Mouse (Mus musculus): ENCODE measurements around the gene H6pd.

The H6pd gene

GRCm38 (mm10) chr4:150023518-150023917 lies 14.7 kb upstream of the H6pd start:
- in situ Hi-C loops (cut with MboI, MseI): no loop called here

GRCm38 (mm10) chr4:150019741-150020380 lies 11.0 kb upstream of the H6pd start:
- in situ Hi-C loops (cut with MboI, MseI): no loop called here

GRCm38 (mm10) chr4:150015436-150015835 lies 6.6 kb upstream of the H6pd start:
- in situ Hi-C loops (cut with MboI, MseI): no loop called here

DNA sequence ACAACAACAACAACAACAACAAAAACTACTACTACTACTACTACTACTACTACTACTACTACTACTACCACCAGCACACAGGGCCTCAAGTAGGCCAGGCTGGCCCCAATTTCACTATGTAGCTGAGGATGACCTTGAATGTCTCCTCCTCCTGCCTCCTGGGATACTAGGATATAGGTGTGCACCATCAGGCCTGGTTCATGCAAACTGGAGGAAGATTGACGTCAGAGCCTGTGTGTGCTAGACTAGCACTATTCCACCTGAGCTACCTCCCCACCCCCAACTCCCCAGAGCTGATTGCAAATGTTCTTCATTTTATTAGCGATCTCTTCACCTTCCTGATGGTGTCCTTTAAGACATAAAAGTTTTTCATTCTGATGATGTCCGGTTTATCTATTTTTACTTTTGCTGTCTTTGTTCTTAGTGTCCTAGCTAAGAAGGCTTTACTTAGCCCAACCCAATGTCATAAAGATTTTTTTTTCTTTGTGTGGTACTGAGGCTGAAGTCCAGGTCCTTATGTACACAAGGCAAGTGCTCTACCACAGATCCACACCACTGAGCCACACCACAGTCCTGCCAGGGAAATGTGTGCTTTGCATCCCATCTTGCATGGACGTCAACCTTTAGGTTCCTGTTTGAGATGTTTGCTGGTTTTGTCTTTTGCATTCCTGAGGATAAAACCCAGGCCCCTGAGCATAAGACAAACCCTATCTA lies 5.7 kb upstream of the H6pd start:
- in situ Hi-C loops (cut with MboI, MseI): no loop called here

DNA sequence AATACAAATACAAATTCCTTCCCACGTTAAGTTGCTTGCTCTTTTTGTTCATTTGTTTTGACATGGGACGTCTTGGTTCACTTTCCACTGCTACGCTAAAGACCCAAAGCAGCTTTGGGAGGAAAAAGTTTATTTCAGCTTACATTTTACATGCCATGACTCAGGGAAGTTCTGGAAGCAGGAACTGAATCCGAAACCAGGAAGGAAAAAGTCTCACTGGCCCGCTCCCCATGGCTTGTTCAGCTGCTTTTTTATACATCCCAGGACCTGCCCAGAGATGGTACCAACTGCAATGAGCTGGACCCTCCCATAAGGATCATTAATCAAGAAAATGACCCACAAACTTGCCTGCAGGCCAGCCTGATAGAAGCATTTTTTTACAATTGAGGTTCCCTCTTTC lies 5.0 kb upstream of the H6pd start:
- in situ Hi-C loops (cut with MboI, MseI): no loop called here

- in situ Hi-C loops (cut with MboI, MseI): no loop called here
Measured at GRCm38 (mm10) chr4:150013186-150013690, 4.4 kb upstream of the H6pd start.

DNA sequence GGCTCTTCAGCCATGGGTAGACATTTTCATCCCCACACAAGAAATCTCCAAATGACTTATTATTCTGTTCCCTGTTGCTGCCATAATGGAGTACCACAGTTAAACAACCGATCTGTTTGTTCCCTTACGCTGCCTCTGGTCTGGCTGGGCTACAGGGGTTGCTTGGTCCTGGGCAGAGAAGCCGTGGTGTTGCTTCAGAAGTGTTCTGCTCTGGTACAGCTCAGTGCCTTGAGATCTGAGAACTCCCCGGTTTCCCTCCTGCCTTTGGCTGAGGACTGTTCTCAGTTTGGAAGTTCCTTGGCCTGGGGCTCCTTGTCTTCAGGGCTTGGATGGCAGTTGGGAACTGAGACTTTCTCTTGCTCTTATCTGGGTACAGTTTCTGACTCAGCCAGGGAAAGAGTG lies 3.5 kb upstream of the H6pd start:
- in situ Hi-C loops (cut with MboI, MseI): no loop called here

DNA sequence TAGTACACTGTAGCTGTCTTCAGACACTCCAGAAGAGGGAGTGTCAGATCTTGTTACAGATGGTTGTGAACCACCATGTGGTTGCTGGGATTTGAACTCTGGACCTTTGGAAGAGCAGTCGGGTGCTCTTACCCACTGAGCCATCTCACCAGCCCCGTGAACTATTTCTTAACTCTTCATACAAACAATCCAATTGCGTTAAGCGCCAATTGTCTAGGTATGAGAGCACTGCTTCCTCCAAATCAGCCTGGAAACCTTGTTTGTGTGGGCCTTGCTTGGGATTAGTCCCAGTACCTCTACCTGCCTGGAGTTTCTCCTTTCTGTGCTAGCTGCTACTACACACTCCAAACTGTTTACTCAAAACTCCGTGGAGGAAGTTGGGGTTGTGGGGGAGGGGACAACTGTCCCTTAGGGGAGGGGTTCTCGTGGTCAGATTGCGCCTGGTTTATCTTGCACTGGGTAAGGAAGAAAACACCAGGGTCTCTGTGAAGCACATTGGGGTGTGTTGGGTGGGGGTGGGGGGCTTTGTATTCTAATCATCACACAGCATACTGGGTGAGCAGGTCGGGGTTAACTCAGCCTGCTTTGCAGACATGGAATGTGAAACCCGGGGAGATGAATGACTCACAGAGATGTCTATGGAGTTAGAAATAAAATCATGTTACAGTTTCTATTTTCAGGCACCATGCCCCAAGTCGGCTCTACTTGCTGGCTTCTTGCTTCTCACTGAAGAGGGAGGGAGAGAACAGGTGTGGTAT lies 2.9 kb upstream of the H6pd start:
- in situ Hi-C loops (cut with MboI, MseI): no loop called here

- in situ Hi-C loops (cut with MboI, MseI): no loop called here
Measured at GRCm38 (mm10) chr4:150010054-150010730, 1.4 kb upstream of the H6pd start.

DNA sequence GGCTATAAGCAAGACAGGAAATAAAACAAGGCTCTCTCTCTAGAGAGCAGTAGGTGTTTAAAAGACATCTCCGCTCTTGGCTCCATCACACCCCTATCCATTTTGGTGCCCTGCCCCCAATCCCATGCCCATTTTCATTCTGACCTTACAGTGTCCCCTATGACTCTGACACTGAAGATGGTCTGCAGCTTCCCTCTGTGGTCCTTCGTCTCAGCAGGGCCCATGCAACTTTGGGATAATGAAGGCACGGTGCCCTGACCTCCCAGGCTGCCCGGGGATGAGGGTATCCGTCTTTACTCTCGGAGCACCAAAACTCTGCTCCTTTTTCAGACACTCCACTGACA lies 736 bp upstream of the H6pd start:
- in situ Hi-C loops (cut with MboI, MseI): no loop called here

DNA sequence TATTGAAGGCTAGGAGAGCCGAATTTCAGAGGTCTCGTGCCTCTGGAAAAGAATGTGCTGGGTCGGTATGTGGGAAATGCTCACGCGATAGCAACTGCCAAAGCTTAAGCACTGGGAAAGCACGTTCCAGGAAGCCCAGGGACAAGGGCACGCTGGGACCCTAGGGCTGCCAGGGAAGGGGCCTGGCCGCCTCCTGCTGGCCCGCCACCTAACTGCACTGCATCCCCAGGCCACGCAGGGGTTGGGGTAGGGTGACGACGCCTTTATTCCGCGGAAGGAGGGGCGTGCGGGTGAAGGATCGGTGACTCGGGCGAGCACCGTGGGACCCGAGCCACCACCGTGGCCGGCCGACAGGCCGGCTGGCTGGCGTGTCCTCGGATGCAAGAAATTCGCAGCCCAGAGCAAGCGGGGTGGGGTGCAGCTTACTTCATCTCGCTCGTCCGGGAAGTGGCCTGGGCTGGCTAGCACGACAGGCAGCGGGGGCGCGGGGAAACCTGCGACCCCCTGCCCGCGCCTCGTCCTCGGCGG lies 434 bp downstream of the H6pd start:
- in situ Hi-C loops (cut with MboI, MseI): no loop called here

- in situ Hi-C loops (cut with MboI, MseI): no loop called here
Measured at GRCm38 (mm10) chr4:150007444-150007843, 1.4 kb downstream of the H6pd start.

- in situ Hi-C loops (cut with MboI, MseI): no loop called here
Measured at GRCm38 (mm10) chr4:150006991-150007390, 1.8 kb downstream of the H6pd start.

DNA sequence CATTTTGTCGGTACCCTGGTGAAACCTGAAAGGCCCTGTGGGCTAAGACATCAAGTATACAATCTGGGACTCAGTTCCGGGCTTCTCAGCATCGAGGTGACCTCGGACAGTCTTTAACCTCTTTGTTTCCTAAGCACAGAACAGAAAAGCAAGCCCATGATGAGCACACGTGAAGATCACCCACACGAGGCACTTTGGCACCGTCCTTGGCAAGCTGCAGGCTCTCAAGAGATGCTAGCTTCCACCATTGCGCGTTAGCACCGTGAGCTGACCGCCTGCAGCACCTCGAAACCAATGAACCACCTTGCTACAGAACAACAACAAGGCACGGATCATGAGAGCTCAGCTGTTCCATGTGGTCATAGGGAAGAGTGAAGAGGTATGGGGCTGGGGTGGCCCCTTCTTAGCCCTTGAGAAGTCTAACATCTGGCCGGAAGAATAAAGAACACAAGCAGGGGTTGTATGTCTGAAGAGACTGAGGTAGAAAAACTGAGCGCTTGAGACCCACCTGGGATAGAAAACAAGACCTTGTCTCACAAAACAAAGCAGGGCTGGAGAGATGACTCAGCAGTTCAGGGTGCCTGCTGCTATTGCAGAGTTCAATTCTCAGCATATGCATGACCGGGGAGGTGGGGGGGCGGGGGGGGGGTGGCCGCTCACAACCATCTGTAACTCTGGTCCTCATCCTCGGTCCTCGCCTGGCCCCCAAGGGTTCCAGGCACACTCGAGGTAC lies 2.5 kb downstream of the H6pd start:
- in situ Hi-C loops (cut with MboI, MseI): no loop called here

GRCm38 (mm10) chr4:150005231-150005630 lies 3.6 kb downstream of the H6pd start:
- in situ Hi-C loops (cut with MboI, MseI): no loop called here

DNA sequence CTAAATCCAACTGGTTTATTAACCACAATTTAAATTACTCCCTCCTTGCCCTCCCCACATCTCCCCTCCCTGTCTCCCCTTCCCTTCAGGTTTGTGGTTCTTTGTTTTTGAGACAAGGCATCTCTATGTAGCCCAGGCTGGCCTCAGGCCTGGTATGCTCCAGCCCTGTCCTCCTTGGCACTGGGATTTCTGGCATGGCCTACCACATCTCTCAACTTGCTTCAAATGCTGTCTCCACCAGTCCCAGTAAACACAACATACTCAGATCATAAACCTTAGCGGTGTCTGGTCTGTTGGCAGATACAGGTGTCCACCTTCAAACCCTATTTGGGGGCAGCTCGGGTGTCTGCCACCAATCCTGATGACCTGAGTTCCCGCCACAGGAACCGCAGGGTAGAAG lies 5.2 kb downstream of the H6pd start:
- in situ Hi-C loops (cut with MboI, MseI): no loop called here

DNA sequence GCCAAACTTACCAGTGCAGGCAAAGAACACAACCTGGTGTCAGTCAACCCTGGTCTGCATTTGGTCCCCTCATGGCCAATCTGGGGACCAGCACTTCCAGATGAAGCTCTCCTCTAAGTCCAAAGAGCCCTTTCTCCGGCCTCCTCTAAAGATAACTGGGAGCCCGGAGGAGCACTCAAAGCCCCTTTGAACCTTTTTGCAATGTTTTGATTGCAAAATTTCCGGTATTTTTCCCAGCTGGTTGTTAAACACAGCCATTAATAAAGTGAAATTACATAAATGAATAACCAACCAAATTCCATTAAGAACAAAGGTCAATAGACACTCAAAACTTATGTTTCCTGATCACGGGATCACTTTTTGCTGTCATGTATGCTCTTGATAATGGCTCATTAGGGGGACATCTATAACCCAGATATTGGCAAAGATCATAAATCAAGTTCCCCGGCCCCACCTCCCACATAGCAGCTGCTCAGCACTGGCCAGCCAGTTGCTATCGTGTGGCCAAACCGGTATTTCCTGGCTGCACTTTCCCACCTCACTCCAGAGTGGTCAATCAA lies 5.7 kb downstream of the H6pd start:
- in situ Hi-C loops (cut with MboI, MseI): no loop called here

DNA sequence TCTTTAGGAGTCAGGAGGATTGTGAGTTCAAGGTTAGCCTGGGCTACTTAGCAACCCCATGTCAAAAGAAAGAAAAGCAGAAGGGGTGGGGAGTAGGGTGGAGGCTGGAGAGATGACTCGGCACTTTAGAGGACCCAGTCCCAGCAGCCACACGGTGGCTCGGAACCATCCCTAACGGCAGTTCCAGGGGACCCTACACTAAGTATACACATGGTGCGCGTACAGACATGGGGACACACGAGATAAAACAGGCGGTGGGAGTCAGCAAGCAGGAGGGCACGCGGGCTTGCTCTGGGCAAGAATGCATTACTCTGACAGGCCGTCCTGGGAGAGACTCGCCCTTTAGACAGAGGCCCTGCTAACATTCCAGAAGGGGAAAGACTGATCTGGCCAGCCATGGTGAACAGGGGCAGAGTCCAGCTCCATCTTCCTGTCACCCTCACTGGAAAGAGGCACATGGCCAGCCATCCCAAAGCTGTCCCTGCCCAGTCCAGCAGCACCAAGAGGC lies 6.7 kb downstream of the H6pd start:
- in situ Hi-C loops (cut with MboI, MseI): no loop called here

DNA sequence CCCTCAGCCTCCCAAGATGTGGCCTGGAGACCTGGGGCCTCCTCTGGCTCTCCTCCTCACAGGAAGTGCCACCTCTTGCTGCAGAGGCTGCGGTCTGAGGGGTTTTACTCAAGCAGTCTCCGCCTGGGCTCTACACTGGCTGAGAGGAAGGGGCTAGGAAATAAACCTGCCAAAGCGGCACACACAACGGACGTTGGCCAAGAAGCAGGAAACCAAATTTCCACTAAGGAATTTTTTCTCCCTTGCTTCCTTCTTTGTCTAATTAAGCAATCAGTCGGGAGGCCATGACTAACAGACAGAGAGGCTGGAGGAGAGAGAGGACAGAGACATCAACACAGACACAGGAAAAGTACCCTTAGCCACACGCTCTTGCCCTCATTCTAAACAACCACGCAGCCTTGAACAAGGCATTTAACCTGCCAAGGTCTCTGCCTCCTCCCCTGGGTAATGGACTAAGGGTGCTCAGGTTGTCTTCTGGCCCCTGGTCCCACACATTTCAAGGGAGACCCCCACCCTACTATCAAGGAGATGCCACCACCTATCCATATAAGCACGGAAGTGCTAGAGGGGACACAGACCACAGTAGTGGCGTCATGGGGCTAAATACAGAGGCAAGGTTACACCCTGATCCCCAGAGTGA lies 7.5 kb downstream of the H6pd start:
- in situ Hi-C loops (cut with MboI, MseI): no loop called here

DNA sequence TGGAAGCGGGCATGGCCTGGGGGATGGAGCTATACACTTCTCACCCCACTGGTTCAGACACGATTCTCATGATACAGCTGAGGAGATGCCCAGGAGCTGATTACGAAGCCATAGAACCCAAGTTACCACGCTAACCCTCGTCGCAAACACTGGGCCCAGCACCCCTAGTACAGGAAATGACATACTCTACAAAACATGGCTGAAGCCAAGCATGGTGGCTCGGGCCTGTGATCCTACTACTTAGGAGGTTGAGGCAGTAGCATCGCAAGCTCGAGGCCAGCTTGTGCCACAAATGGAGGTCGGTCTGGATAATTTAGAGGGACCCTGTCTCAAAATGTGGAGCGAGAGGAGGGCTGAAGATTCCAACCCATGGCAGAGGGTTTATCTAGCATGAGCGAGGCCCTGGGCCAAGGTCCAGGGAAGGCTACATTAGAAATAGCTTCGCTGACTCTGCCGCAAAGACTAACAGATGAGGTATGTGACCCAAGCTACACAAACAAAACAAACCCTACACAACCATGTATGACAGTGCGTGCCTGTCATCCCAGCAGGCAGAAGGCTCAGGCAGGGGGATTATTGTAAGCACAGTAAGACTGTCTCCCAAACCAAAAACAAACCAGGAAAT lies 8.8 kb downstream of the H6pd start:
- in situ Hi-C loops (cut with MboI, MseI): no loop called here

Data from T-helper 2 cell (primary cell).